Mouse (Mus musculus) kidney, embryonic 14.5 days (tissue): Measurements from ENCODE around the gene Gabbr2. TPM values are rescaled to one million over a fixed set of nuclear protein-coding genes. Genes with fewer than 3 reads are reported as not detected.
"Not testable (repeated sequence)": the region's sequence is repeated elsewhere in the genome, so short reads cannot be mapped to it uniquely, and the experiment has no call there.

Experiments used
- ATAC-seq: fragments of 200-750 bp; cut with Nextera tagmentation; 2 replicates; pipeline ENCODE4 v1.8.0; 2017; ENCODE audit warnings: moderate number of reproducible peaks, mild to moderate bottlenecking, moderate TSS enrichment, moderate library complexity; ENCODE audit not compliant: low FRiP score, low TSS enrichment
- H3K27ac ChIP-seq: fragments of 300-500 bp; sonication (generic); 2 replicates; pipeline ENCODE4 v1.5.1; 2014; ENCODE audit warnings: low read depth, mild to moderate bottlenecking, low read length, moderate library complexity, mixed read lengths
- H3K27me3 ChIP-seq: fragments of 300-500 bp; sonication (generic); 2 replicates; pipeline ENCODE4 v1.6.1; 2014; ENCODE audit warnings: mild to moderate bottlenecking, low read length; ENCODE audit not compliant: control insufficient read depth, insufficient read depth
- H3K36me3 ChIP-seq: fragments of 300-500 bp; sonication (generic); 2 replicates; pipeline ENCODE4 v1.6.1; 2014; ENCODE audit warnings: low read length, mixed read lengths; ENCODE audit not compliant: control insufficient read depth, insufficient read depth
- H3K4me1 ChIP-seq: fragments of 300-500 bp; sonication (generic); 2 replicates; pipeline ENCODE4 v1.6.1; 2014; ENCODE audit warnings: low read length, mixed read lengths; ENCODE audit not compliant: control insufficient read depth, insufficient read depth
- H3K4me2 ChIP-seq: fragments of 300-500 bp; sonication (generic); replicated peaks from 2 replicates; pipeline ENCODE4 v1.6.1; 2014; ENCODE audit warnings: low read depth, mild to moderate bottlenecking, low read length
- H3K4me3 ChIP-seq: fragments of 300-500 bp; sonication (generic); 2 replicates; pipeline ENCODE4 v1.5.1; 2014; ENCODE audit warnings: mild to moderate bottlenecking, low read length
- H3K9ac ChIP-seq: fragments of 300-500 bp; sonication (generic); 2 replicates; pipeline ENCODE4 v1.6.1; 2014; ENCODE audit warnings: low read depth, mild to moderate bottlenecking, low read length, moderate library complexity
- H3K9me3 ChIP-seq: fragments of 300-500 bp; sonication (generic); 2 replicates; pipeline ENCODE4 v1.6.1; 2016; ENCODE audit warnings: low read length; ENCODE audit not compliant: control insufficient read depth
- WGBS: fragments of 180-500 bp; shearing (Covaris S2); extraction: QIAGEN DNeasy Blood & Tissue Kit; methylation state at CpG from one replicate; pipeline ENCODE4 v1.1.7; 2014; 5-methylcytosine and 5-hydroxymethylcytosine counted together
- polyA plus RNA-seq: library from polyadenylated mRNA; unstranded; fragments of >200 nt; fragmentation: Nextera tagmentation; extraction: Ambion mirVana; gene quantifications from 2 replicates; pipeline ENCODE4 v1.2.1, GENCODE M21; 2014

The Gabbr2 gene
- polyA plus RNA-seq, 1 experiment from 2014 or later = 0.43 TPM

DNA sequence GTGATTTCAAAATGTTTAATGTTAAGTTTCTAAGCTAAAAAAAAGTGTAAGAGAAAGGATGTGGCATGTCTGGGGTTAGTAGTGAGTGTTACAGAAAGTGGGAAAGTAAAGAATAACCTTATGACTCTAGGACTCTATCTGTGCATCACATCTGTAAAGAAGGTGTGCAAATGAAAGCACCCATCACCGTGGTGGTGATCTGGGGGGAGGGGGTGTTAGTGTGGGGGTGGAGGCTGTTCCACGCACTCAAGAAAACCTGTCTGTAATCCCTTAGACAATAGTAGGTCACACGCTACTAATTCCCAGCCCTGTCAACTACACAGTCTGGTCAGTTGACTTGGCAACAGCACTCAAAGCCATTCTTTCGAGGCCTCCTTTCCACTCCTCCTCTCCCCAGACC, 350.4 kb downstream of the Gabbr2 start:
- H3K9me3 ChIP-seq = no peaks in the 10 kb centered on the region
- no peak for ATAC-seq
- H3K36me3 ChIP-seq = no peaks in the 10 kb centered on the region
- H3K27ac ChIP-seq = no peak overlapping the region
- no peaks in the 10 kb centered on the region for H3K4me1 ChIP-seq
- WGBS = 71% methylated on average over 4 of the region's 4 CpGs
- H3K4me2 ChIP-seq = no peak overlapping the region
- no peak overlapping the region for H3K9ac ChIP-seq
- no peaks in the 10 kb centered on the region for H3K27me3 ChIP-seq
- H3K4me3 ChIP-seq = no peak overlapping the region

DNA sequence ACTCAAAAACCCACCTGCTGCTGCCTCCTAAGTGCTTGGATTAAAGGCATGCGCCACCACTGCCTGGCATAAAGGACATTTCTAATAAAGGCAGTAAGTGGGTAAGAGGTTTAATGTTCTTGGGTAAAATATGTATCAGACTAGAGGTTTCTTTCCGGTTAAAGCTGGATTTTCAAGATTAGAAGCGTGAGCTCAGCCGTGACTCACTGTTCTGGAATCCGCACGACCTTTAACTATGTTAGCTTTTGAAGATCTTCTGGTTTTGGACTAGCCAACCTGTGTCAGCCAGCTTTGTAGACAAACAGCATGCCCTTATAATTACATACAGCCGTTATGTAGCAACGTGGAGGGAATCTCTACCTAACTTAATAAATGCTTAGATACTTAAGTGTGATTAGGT, 351.8 kb downstream of the Gabbr2 start:
- H3K27me3 ChIP-seq = no peaks in the 10 kb centered on the region
- ATAC-seq = no peak
- H3K9me3 ChIP-seq = no peaks in the 10 kb centered on the region
- H3K4me3 ChIP-seq = no peak overlapping the region
- H3K36me3 ChIP-seq = no peaks in the 10 kb centered on the region
- no peak overlapping the region for H3K4me2 ChIP-seq
- H3K27ac ChIP-seq = no peak overlapping the region
- 76% methylated on average over 8 of the region's 8 CpGs for WGBS
- H3K9ac ChIP-seq = no peak overlapping the region
- no peaks in the 10 kb centered on the region for H3K4me1 ChIP-seq

DNA sequence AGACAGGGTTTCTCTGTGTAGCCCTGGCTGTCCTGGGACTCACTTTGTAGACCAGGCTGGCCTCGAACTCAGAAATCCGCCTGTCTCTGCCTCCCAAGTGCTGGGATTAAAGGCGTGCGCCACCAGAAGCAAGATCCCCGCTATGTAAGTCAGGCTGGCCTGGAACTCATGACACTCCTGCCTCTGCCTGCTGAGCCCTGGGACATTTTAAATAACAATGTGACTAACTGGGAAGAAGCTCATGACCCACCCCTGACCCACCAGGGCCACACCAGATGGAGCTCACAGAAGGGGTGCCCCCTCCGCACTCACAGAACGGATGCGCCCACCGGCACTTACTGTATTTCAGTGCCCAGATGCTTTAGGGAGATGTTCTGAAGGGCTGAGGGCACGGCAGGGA, 354.4 kb downstream of the Gabbr2 start:
- not testable (repeated sequence) for H3K9ac ChIP-seq, H3K4me3 ChIP-seq, H3K9me3 ChIP-seq, H3K36me3 ChIP-seq, H3K27ac ChIP-seq, H3K4me1 ChIP-seq, H3K27me3 ChIP-seq, ATAC-seq, H3K4me2 ChIP-seq
- 91% methylated on average over 10 of the region's 10 CpGs for WGBS

DNA sequence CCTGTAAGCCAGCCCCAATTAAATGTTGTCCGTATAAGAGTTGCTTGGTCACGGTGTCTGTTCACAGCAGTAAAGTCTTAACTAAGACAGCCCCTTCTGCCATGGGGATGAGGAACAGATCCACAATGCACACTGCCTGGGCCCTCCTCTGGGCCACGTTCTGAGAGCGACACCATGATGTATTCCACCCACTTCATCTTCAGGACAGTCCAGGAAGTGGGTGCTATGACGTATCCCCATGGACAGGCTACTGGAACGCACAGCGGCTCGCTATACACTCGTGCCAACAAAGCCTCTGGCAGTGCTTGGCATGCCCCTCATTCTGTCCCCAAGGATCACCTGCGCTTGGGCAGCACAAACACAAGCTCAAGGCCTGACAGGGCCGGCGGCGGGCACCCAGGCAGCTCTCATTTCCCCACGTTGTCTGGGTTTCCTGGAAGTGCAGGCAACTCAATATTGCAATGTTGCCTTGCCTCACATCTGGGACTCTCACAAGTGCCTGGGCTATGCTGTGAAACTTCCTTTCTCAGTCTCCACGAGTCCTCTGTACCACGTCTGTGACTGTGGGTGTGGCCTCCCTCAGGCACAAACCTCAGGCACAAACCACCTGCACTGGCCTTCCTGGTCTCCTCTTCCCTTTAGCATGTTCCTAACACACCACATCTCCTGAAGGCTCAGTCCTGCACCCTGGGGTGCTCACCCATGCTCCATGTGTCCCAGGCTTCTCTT, 355.8 kb downstream of the Gabbr2 start:
- Histone ChIP-seq H3K4me3 (no peak overlapping the region), H3K9me3 (no peaks in the 10 kb centered on the region), H3K27ac (no peak overlapping the region), H3K9ac (no peak overlapping the region), H3K36me3 (no peaks in the 10 kb centered on the region), H3K4me2 (no peak overlapping the region), H3K27me3 (no peaks in the 10 kb centered on the region), H3K4me1 (no peaks in the 10 kb centered on the region)
- 86% methylated on average over 16 of the region's 16 CpGs for WGBS
- ATAC-seq = no peak

DNA sequence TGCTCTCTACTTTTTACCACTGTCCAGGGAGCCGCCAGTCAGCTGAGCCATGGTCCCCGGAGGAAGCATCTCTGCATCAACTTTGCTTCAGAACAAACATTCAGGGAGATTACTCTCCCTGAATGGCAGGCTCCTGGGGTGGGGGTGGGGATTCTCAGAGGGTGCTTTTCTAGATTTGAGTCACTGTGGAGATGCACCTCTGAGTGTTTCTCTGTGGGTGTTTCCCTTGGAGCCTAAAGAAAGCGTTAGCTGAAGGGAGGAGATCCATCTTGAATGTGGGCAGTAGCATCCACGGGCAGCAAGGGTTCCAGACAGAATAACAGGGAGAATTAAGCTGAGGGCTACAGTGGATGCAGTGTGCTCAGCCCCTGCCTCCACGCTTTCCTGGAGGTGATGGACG, 356.8 kb downstream of the Gabbr2 start:
- H3K9ac ChIP-seq = no peak overlapping the region
- no peak overlapping the region for H3K4me2 ChIP-seq
- no peaks in the 10 kb centered on the region for H3K27me3 ChIP-seq
- no peaks in the 10 kb centered on the region for H3K4me1 ChIP-seq
- no peak for ATAC-seq
- no peaks in the 10 kb centered on the region for H3K9me3 ChIP-seq
- H3K27ac ChIP-seq = no peak overlapping the region
- no peaks in the 10 kb centered on the region for H3K36me3 ChIP-seq
- H3K4me3 ChIP-seq = no peak overlapping the region
- WGBS = 53% methylated on average over 6 of the region's 6 CpGs

DNA sequence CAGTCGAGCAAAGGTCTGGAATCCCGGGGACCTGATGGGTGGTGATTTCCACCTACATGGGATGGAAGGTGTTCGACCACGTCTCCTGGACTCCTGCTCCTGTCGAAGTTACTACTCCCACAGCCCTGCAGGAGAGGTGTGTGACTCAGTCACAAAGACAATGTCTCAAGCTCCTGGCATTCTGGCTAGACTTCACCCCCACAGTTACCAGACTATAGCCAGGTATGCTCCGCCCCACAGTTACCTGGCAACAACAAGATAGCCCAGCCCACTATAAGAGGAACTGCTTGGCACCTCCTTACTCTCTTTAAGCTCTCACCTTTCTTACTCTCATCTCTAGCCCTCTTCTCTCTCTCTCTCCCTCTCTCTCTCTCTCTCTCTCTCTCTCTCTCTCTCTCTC, 358.1 kb downstream of the Gabbr2 start:
- not testable (repeated sequence) for H3K4me3 ChIP-seq, H3K27me3 ChIP-seq, H3K9me3 ChIP-seq, H3K36me3 ChIP-seq, H3K9ac ChIP-seq, ATAC-seq, H3K4me2 ChIP-seq, H3K27ac ChIP-seq
- WGBS = 55% methylated on average over 6 of the region's 6 CpGs
- peaks cover 11% of the 10 kb centered on the region; the same call in 1 of the 2 replicates for H3K4me1 ChIP-seq

DNA sequence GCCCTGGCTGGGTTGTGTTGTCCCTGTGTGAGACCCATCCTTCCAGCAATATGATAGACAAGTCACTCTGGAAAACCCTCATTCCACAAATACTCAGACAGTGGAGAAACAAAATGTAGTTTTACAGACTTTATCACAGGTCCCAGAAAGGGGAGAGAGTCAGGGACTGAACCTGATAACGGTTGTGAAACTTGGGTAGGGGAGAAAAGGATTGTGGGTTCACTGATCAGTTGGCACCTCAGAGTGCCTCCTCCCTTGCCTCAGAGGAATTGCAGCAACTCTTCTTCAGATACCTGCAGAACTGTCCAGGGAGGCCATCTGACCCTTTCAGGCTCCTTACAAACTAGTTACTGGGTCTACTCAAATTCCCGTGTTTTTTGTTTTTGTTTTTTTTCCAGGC, 359.2 kb downstream of the Gabbr2 start:
- Histone ChIP-seq H3K4me3 (no peak overlapping the region), H3K9ac (no peak overlapping the region), H3K36me3 (no peaks in the 10 kb centered on the region), H3K4me2 (no peak overlapping the region), H3K4me1 (peaks cover 11% of the 10 kb centered on the region; the same call in 1 of the 2 replicates), H3K9me3 (no peaks in the 10 kb centered on the region), H3K27me3 (no peaks in the 10 kb centered on the region), H3K27ac (no peak overlapping the region)
- ATAC-seq = no peak
- 71% methylated on average over 2 of the region's 2 CpGs for WGBS

DNA sequence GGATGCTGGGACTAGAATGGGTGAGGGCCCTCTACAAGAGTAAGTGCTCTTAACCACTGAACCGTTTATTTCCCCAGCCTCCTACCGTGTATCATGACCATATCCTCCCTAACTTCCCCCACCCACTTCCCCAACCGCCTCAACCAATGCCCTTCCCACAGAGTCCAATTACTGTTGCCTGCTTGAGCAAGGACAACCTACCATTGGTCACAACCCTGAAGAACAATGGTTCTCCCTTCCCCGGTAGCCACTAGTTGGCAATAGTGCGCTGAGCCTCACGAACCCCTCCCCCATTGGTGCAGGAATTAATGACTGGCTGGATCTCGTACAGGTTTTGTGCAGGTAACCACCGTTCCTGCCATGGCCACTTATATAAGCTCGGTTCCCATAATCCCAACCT, 361.3 kb downstream of the Gabbr2 start:
- Histone ChIP-seq H3K4me1 (peaks cover 11% of the 10 kb centered on the region; the same call in 1 of the 2 replicates), H3K27me3 (no peaks in the 10 kb centered on the region), H3K9me3 (no peaks in the 10 kb centered on the region), H3K36me3 (no peaks in the 10 kb centered on the region), H3K9ac (no peak overlapping the region), H3K4me2 (no peak overlapping the region), H3K27ac (no peak overlapping the region), H3K4me3 (no peak overlapping the region)
- 61% methylated on average over 9 of the region's 9 CpGs for WGBS
- ATAC-seq = peak; percentile 36; the same call in 1 of the 2 replicates

DNA sequence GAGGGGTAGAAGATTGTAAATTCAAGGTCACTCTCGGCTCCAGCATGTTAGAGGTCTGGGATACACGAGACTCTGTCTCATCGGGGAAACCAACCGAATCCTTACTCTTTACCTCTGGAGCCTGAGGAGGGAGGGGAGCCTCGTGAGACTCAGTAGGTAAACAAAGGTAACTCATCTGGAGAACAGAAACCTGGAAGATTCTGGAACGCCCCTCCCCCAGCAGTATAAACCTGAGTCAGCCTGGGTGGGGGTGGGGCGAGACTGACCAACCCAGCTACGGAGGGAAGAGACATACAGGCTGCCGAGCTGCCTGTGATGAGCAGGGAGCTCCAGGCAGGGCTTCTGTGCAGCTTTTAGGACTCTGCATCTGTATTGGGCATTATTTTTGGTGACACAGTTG, 362.8 kb downstream of the Gabbr2 start:
- H3K4me1 ChIP-seq = peaks cover 11% of the 10 kb centered on the region; the same call in 1 of the 2 replicates
- 0 out of 2 replicates have a peak overlapping the region, but pooled peaks have one; percentile 17 for H3K27ac ChIP-seq
- H3K9ac ChIP-seq = no peak overlapping the region
- H3K9me3 ChIP-seq = no peaks in the 10 kb centered on the region
- H3K36me3 ChIP-seq = no peaks in the 10 kb centered on the region
- H3K4me3 ChIP-seq = no peak overlapping the region
- no peak for ATAC-seq
- no peaks in the 10 kb centered on the region for H3K27me3 ChIP-seq
- WGBS = 10% methylated on average over 9 of the region's 9 CpGs
- H3K4me2 ChIP-seq = peak overlapping the region; percentile 29; the same call in 1 of the 2 replicates
